12 mouse cellular contexts compared by ENCODE assay signal in genomic region chr2:127308660-127309059, GRCm38 (mm10). TPM values are rescaled to one million over a fixed set of nuclear protein-coding genes. Genes with fewer than 3 reads are reported as not detected.
DNase-seq lines count a peak whose midpoint lies in the region; ATAC-seq and TF ChIP-seq lines count a peak whose summit lies in the region.
"Had no signal": no experiment of that assay in that cellular context is flagged by ENCODE, and none has a peak within 500 bp of the region (broad histone marks: within the 10 kb centered on the region; RNA-seq: fewer than 3 reads in every experiment).

No protein-coding gene starts in this region.

- no peaks in the 10 kb centered on the region for H3K9me3 ChIP-seq in forebrain, embryonic 14.5 days (replicated peaks; ENCODE audit: control insufficient read depth, low read length)
- no peaks in the 10 kb centered on the region for H3K9me3 ChIP-seq in forebrain, embryonic 10.5 days
- 0 out of 2 replicates have a peak, but pooled peaks cover 2% of the 10 kb centered on the region for H3K9me3 ChIP-seq in liver, postnatal 0 days (ENCODE audit: low read length)
- H3K9me3 ChIP-seq in liver, embryonic 11.5 days (ENCODE audit: control insufficient read depth, low read length): no peaks in the 10 kb centered on the region
- H3K9me3 ChIP-seq in MEL (replicated peaks; ENCODE audit: insufficient read depth, low read length): no peaks in the 10 kb centered on the region
- H3K9me3 ChIP-seq: embryonic facial prominence, embryonic 13.5 days had no signal

- no peaks in the 10 kb centered on the region for H3K27me3 ChIP-seq in forebrain, embryonic 14.5 days (replicated peaks; ENCODE audit: control insufficient read depth, insufficient read depth, low read length)
- no peaks in the 10 kb centered on the region for H3K27me3 ChIP-seq in forebrain, embryonic 10.5 days (ENCODE audit: poor library complexity, severe bottlenecking)
- H3K27me3 ChIP-seq in liver, postnatal 0 days (ENCODE audit: insufficient read depth, low read length): no peaks in the 10 kb centered on the region
- H3K27me3 ChIP-seq in liver, embryonic 11.5 days (replicated peaks; ENCODE audit: control insufficient read depth, insufficient read depth, low read length): no peaks in the 10 kb centered on the region
- no peaks in the 10 kb centered on the region for H3K27me3 ChIP-seq in MEL (ENCODE audit: control insufficient read depth in 1 of 2, insufficient read depth in 2 of 2, low read length in 2 of 2)
- H3K27me3 ChIP-seq: embryonic facial prominence, embryonic 13.5 days had no signal

- H3K79me2 ChIP-seq in MEL (ENCODE audit: control insufficient read depth, insufficient read depth, low read length, poor library complexity): no peaks in the 10 kb centered on the region

- H3K4me3 ChIP-seq in forebrain, embryonic 14.5 days (ENCODE audit: low read depth, low read length): no peak overlapping the region
- no peak overlapping the region for H3K4me3 ChIP-seq in forebrain, embryonic 10.5 days
- H3K4me3 ChIP-seq in liver, postnatal 0 days (ENCODE audit: low read depth, low read length): no peak overlapping the region
- H3K4me3 ChIP-seq in liver, embryonic 11.5 days (ENCODE audit: low read depth, low read length): no peak overlapping the region
- no peak overlapping the region for H3K4me3 ChIP-seq in MEL (ENCODE audit: control insufficient read depth in 1 of 2, insufficient read depth in 1 of 2, low read depth in 2 of 2, low read length in 2 of 2)
- H3K4me3 ChIP-seq: embryonic facial prominence, embryonic 13.5 days had no signal

- DNase-seq in forebrain, embryonic 14.5 days (ENCODE audit: low spot score): peak; percentile 3
- no peak for DNase-seq in forebrain, embryonic 10.5 days (ENCODE audit: extremely low spot score, low spot score)
- no peak for DNase-seq in liver, postnatal 0 days
- no peak for DNase-seq in liver, embryonic 11.5 days (ENCODE audit: low spot score)
- DNase-seq in MEL (ENCODE audit: low read depth, low spot score): peak; percentile 47
- no peak for DNase-seq in MN1 (ENCODE audit: low spot score)
- no peak for DNase-seq in cerebellum, postnatal 36 days
- DNase-seq: lung, postnatal 4 days had no signal

- peak; percentile 73 for TF ChIP-seq CTCF in liver, postnatal 0 days (IDR thresholded peaks at IDR 0.05; ENCODE audit: low read depth)
- TF ChIP-seq CTCF in MEL (IDR thresholded peaks at IDR 0.05 in 2 of 3, conservative IDR thresholded peaks at IDR 0.05 in 1 of 3; ENCODE audit: control insufficient read depth in 1 of 3, insufficient read depth in 1 of 3, low read depth in 2 of 3, low read length in 3 of 3, poor library complexity in 1 of 3, severe bottlenecking in 1 of 3): peak; percentile 44 to 67 (median 45)

- ATAC-seq in forebrain, embryonic 14.5 days: no peak
- ATAC-seq in liver, postnatal 0 days: no peak
- no peak for ATAC-seq in liver, embryonic 11.5 days (replicated peaks; ENCODE audit: low FRiP score)
- peak; percentile 58 for ATAC-seq in megakaryocyte, adult 5-6 weeks (ENCODE audit: poor library complexity, severe bottlenecking)

- TF ChIP-seq RAD21 in MEL (IDR thresholded peaks at IDR 0.05; ENCODE audit: low read depth, low read length): peak; percentile 53

- no peak overlapping the region for H3K27ac ChIP-seq in forebrain, embryonic 14.5 days (ENCODE audit: low read depth, low read length)
- no peak overlapping the region for H3K27ac ChIP-seq in forebrain, embryonic 10.5 days
- H3K27ac ChIP-seq in liver, postnatal 0 days (ENCODE audit: low read depth): no peak overlapping the region
- H3K27ac ChIP-seq in liver, embryonic 11.5 days (ENCODE audit: low read depth, low read length): no peak overlapping the region
- no peak overlapping the region for H3K27ac ChIP-seq in MEL (ENCODE audit: control insufficient read depth, low read depth, low read length)
- H3K27ac ChIP-seq: embryonic facial prominence, embryonic 13.5 days had no signal

- no peaks in the 10 kb centered on the region for H3K36me3 ChIP-seq in forebrain, embryonic 14.5 days (ENCODE audit: control insufficient read depth, insufficient read depth, low read length)
- H3K36me3 ChIP-seq in forebrain, embryonic 10.5 days (replicated peaks): no peaks in the 10 kb centered on the region
- H3K36me3 ChIP-seq in liver, postnatal 0 days (replicated peaks; ENCODE audit: insufficient read depth, low read length): no peaks in the 10 kb centered on the region
- no peaks in the 10 kb centered on the region for H3K36me3 ChIP-seq in liver, embryonic 11.5 days (ENCODE audit: control insufficient read depth, insufficient read depth, low read length)
- H3K36me3 ChIP-seq in MEL (ENCODE audit: control insufficient read depth in 1 of 2, insufficient read depth in 2 of 2, low read length in 2 of 2): no peaks in the 10 kb centered on the region
- H3K36me3 ChIP-seq: embryonic facial prominence, embryonic 13.5 days had no signal

- WGBS in forebrain, embryonic 14.5 days: 92% methylated on average over 2 of the region's 2 CpGs
- WGBS in forebrain, embryonic 10.5 days: 88% methylated on average over 2 of the region's 2 CpGs
- WGBS in liver, postnatal 0 days (ENCODE audit: insufficient replicate concordance): 89% methylated on average over 2 of the region's 2 CpGs
- 83% methylated on average over 2 of the region's 2 CpGs for WGBS in liver, embryonic 11.5 days

- TF ChIP-seq EP300 in liver, postnatal 0 days (IDR thresholded peaks at IDR 0.05; ENCODE audit: low read depth): no peak
- TF ChIP-seq EP300 in MEL (IDR thresholded peaks at IDR 0.05; ENCODE audit: low read depth in 1 of 2, low read length in 2 of 2): no peak

- no peak overlapping the region for H3K4me2 ChIP-seq in forebrain, embryonic 14.5 days (ENCODE audit: low read length)
- H3K4me2 ChIP-seq in liver, postnatal 0 days (ENCODE audit: low read depth, low read length): no peak overlapping the region
- H3K4me2 ChIP-seq in liver, embryonic 11.5 days: no peak overlapping the region
- H3K4me2 ChIP-seq: embryonic facial prominence, embryonic 13.5 days had no signal

- no peaks in the 10 kb centered on the region for H3K4me1 ChIP-seq in forebrain, embryonic 14.5 days (ENCODE audit: control insufficient read depth, insufficient read depth, low read length)
- no peaks in the 10 kb centered on the region for H3K4me1 ChIP-seq in forebrain, embryonic 10.5 days
- H3K4me1 ChIP-seq in liver, postnatal 0 days (ENCODE audit: insufficient read depth): 0 out of 2 replicates have a peak, but pooled peaks cover 5% of the 10 kb centered on the region
- no peaks in the 10 kb centered on the region for H3K4me1 ChIP-seq in liver, embryonic 11.5 days (replicated peaks; ENCODE audit: control insufficient read depth, insufficient read depth, low read length)
- H3K4me1 ChIP-seq in MEL (ENCODE audit: control insufficient read depth in 1 of 2, insufficient read depth in 2 of 2, low read length in 2 of 2): no peaks in the 10 kb centered on the region
- H3K4me1 ChIP-seq: embryonic facial prominence, embryonic 13.5 days had no signal

- no peak overlapping the region for H3K9ac ChIP-seq in forebrain, embryonic 14.5 days (ENCODE audit: low read length)
- H3K9ac ChIP-seq in liver, postnatal 0 days (replicated peaks): no peak overlapping the region
- H3K9ac ChIP-seq in liver, embryonic 11.5 days (ENCODE audit: low read depth, low read length): no peak overlapping the region
- H3K9ac ChIP-seq in MEL (ENCODE audit: control insufficient read depth, low read depth, low read length, poor library complexity, severe bottlenecking): no peak overlapping the region
- H3K9ac ChIP-seq: embryonic facial prominence, embryonic 13.5 days had no signal

- TF ChIP-seq POLR2A in MEL (IDR thresholded peaks at IDR 0.05; ENCODE audit: control insufficient read depth in 1 of 2, insufficient read depth in 1 of 2, low read depth in 1 of 2, low read length in 2 of 2, poor library complexity in 1 of 2): no peak

RNA-seq across cellular contexts. Expression of gene Dusp2, which starts 27.3 kb away (rescaled TPM):
- polyA plus RNA-seq in forebrain, embryonic 14.5 days (2014; fragmentation: Nextera tagmentation; extraction: Ambion mirVana): 5.6 and 7.4 TPM in 2 replicates
- polyA plus RNA-seq in forebrain, embryonic 10.5 days (2016; fragmentation: Nextera tagmentation; extraction: Ambion mirVana): 3.6 and 4.1 TPM in 2 replicates
- 5.6 and 5.9 TPM in 2 replicates for polyA plus RNA-seq in liver, postnatal 0 days (2015; fragmentation: Nextera tagmentation; extraction: Ambion mirVana)
- polyA plus RNA-seq in liver, embryonic 11.5 days (2014; fragmentation: Nextera tagmentation; extraction: Ambion mirVana): 8.8 and 10.1 TPM in 2 replicates
- total RNA-seq in MEL (2012; rRNA removed): 6.5 and 10.4 TPM in 2 replicates
- 10 to 100 TPM in 1 of 2 experiments, not detected in 1; 11.6 TPM for polyA plus RNA-seq in MEL (2012; ENCODE audit: insufficient read depth in 1 of 2, insufficient read length in 2 of 2, low read depth in 1 of 2, low replicate concordance in 2 of 2, missing spikeins in 1 of 2)
- 8.6 and 10.9 TPM in 2 replicates for total RNA-seq in megakaryocyte, adult 5-6 weeks (2015)
- 10.1 and 10.9 TPM in 2 replicates for total RNA-seq in megakaryocyte, adult 5-6 weeks (2017)

RNA-seq across cellular contexts. Expression of gene Astl, which starts 29.8 kb away (rescaled TPM):
- polyA plus RNA-seq in forebrain, embryonic 14.5 days (2014; fragmentation: Nextera tagmentation; extraction: Ambion mirVana): not detected in 2 replicates
- not detected in 2 replicates for polyA plus RNA-seq in forebrain, embryonic 10.5 days (2016; fragmentation: Nextera tagmentation; extraction: Ambion mirVana)
- polyA plus RNA-seq in liver, postnatal 0 days (2015; fragmentation: Nextera tagmentation; extraction: Ambion mirVana): not detected in 2 replicates
- polyA plus RNA-seq in liver, embryonic 11.5 days (2014; fragmentation: Nextera tagmentation; extraction: Ambion mirVana): not detected in 2 replicates
- not detected in 2 replicates for total RNA-seq in MEL (2012; rRNA removed)
- not detected for polyA plus RNA-seq in MEL (2012; ENCODE audit: insufficient read depth in 1 of 2, insufficient read length in 2 of 2, low read depth in 1 of 2, low replicate concordance in 2 of 2, missing spikeins in 1 of 2)
- total RNA-seq in megakaryocyte, adult 5-6 weeks (2015): 0.18 TPM in 1 of 2 replicates, not detected in the other
- 0.07 TPM in 1 of 2 replicates, not detected in the other for total RNA-seq in megakaryocyte, adult 5-6 weeks (2017)
- total RNA-seq: left cerebral cortex, postnatal 14 days had no signal
- polyA plus RNA-seq: stomach, embryonic 16.5 days had no signal

RNA-seq across cellular contexts. Expression of gene Stard7, which starts 38.6 kb away (rescaled TPM):
- 102 and 109 TPM in 2 replicates for polyA plus RNA-seq in forebrain, embryonic 14.5 days (2014; fragmentation: Nextera tagmentation; extraction: Ambion mirVana)
- 85.6 and 88.1 TPM in 2 replicates for polyA plus RNA-seq in forebrain, embryonic 10.5 days (2016; fragmentation: Nextera tagmentation; extraction: Ambion mirVana)
- polyA plus RNA-seq in liver, postnatal 0 days (2015; fragmentation: Nextera tagmentation; extraction: Ambion mirVana): 41.7 and 44.7 TPM in 2 replicates
- polyA plus RNA-seq in liver, embryonic 11.5 days (2014; fragmentation: Nextera tagmentation; extraction: Ambion mirVana): 88.9 and 99.6 TPM in 2 replicates
- total RNA-seq in MEL (2012; rRNA removed): 87.9 and 88.0 TPM in 2 replicates
- polyA plus RNA-seq in MEL (2012; ENCODE audit: insufficient read depth in 1 of 2, insufficient read length in 2 of 2, low read depth in 1 of 2, low replicate concordance in 2 of 2, missing spikeins in 1 of 2): 100 to 1,000 TPM in 1 of 2 experiments, 10 to 100 TPM in 1; 87.7 to 134 TPM
- total RNA-seq in megakaryocyte, adult 5-6 weeks (2015): 38.5 and 42.0 TPM in 2 replicates
- total RNA-seq in megakaryocyte, adult 5-6 weeks (2017): 65.1 and 87.4 TPM in 2 replicates

RNA-seq across cellular contexts. Expression of gene Adra2b, which starts 54.3 kb away (rescaled TPM):
- 0.36 and 0.43 TPM in 2 replicates for polyA plus RNA-seq in forebrain, embryonic 14.5 days (2014; fragmentation: Nextera tagmentation; extraction: Ambion mirVana)
- 2.3 and 3.2 TPM in 2 replicates for polyA plus RNA-seq in forebrain, embryonic 10.5 days (2016; fragmentation: Nextera tagmentation; extraction: Ambion mirVana)
- polyA plus RNA-seq in liver, postnatal 0 days (2015; fragmentation: Nextera tagmentation; extraction: Ambion mirVana): 4.7 and 4.8 TPM in 2 replicates
- 20.1 and 20.7 TPM in 2 replicates for polyA plus RNA-seq in liver, embryonic 11.5 days (2014; fragmentation: Nextera tagmentation; extraction: Ambion mirVana)
- total RNA-seq in MEL (2012; rRNA removed): not detected in 2 replicates
- polyA plus RNA-seq in MEL (2012; ENCODE audit: insufficient read depth in 1 of 2, insufficient read length in 2 of 2, low read depth in 1 of 2, low replicate concordance in 2 of 2, missing spikeins in 1 of 2): not detected
- not detected in 2 replicates for total RNA-seq in megakaryocyte, adult 5-6 weeks (2015)
- not detected in 2 replicates for total RNA-seq in megakaryocyte, adult 5-6 weeks (2017)

Comparison
In these comparisons a context has a peak if more than half of its experiments do, and no peak if none do; other contexts are left out.
1. DNase-seq: peak in forebrain, embryonic 14.5 days (single experiment) and MEL (single experiment); none in forebrain, embryonic 10.5 days (single experiment), liver, postnatal 0 days (single experiment), liver, embryonic 11.5 days (single experiment), MN1 (single experiment) and cerebellum, postnatal 36 days (0 of 2).